Mouse (Mus musculus) brown adipose tissue, adult 24 weeks (tissue): ENCODE data around the gene Stk11. TPM values are rescaled to one million over a fixed set of nuclear protein-coding genes. Genes with fewer than 3 reads are reported as not detected.
A peak's percentile ranks its signal among the peaks of the same experiment; 100 is the strongest.

Source experiments
- H3K27ac ChIP-seq: fragments of 200-500 bp; replicated peaks from 2 replicates; pipeline ENCODE4 v1.5.1; 2012; ENCODE audit warnings: low read depth, mild to moderate bottlenecking, low read length
- H3K4me1 ChIP-seq: fragments of 200-500 bp; 2 replicates; pipeline ENCODE4 v1.6.1; 2012; ENCODE audit warnings: low read length, mixed read lengths; ENCODE audit not compliant: control insufficient read depth, insufficient read depth, insufficient read length
- H3K4me3 ChIP-seq: fragments of 200-500 bp; 2 replicates; pipeline ENCODE4 v1.5.1; 2012; ENCODE audit warnings: low read depth, mild to moderate bottlenecking, low read length, moderate library complexity; ENCODE audit not compliant: insufficient read depth
- polyA plus RNA-seq: library from polyadenylated mRNA; stranded (reverse); fragments of >200 nt; gene quantifications from 2 replicates; pipeline ENCODE4 v1.2.4, GENCODE M21; 2012; ENCODE audit not compliant: missing spikeins, insufficient read depth, insufficient read length

Gene Stk11
- polyA plus RNA-seq, 1 experiment = 121 TPM

DNA sequence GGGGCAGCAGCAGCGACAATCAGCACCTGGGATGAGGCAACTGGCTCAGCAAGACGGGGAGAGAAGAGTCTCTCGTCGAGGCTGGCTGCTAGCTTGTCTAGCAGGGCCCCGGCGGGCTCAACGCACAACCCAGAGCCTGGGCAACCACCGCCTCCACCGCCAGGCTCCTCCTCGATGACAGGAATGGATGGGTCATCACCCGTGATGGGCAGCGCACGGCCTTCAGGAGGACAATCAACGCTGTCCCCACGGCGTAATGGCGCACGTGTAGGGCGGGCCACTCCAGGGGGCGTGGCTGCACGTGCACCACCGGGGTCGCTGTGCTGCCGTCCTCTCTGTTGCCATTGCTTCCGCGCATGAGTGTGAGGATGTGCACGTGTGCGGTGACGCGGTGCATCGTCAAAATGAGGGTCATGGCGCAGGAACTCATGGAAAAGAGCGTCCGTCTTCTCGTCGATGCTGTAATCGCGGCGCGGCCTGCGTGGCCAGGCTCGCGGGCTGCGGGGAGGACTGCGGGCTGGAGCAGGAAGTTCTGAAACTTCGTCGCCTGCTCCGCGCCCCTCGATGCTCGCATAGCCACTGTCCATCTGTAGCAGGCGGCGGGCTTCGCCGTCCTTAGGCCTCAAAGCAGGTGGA lies 15.8 kb downstream of the Stk11 start:
- Histone ChIP-seq H3K27ac (no peak overlapping the region), H3K4me1 (peaks cover 2% of the 10 kb centered on the region; the same call in 1 of the 2 replicates), H3K4me3 (no peak overlapping the region)

GRCm38 (mm10) chr10:80131952-80132350 lies 16.3 kb downstream of the Stk11 start:
- no peak overlapping the region for H3K4me3 ChIP-seq
- H3K27ac ChIP-seq = no peak overlapping the region
- peaks cover 2% of the 10 kb centered on the region; the same call in 1 of the 2 replicates for H3K4me1 ChIP-seq

GRCm38 (mm10) chr10:80133226-80133849 lies 17.7 kb downstream of the Stk11 start:
- Histone ChIP-seq H3K4me1 (peaks cover 2% of the 10 kb centered on the region; the same call in 1 of the 2 replicates), H3K4me3 (no peak overlapping the region), H3K27ac (no peak overlapping the region)

DNA sequence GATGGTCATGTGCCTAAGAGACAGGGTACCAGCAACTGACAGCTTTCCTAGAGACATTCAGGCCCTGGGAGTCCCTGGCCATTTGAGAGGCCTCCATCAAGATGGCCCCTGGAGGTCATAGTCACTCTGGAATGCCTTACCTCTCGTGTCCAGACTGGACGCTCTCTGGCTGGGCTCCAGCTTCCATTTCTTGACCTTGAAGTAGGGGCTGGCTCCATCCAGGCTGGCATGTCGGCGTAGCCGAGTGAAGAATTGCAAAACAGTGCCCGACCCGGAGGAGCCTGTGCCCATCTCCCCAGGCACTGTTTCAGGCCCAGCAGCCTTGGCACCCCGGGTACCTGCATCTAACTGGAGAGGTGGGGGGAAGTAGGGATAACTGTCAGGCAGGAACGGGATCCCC lies 18.8 kb downstream of the Stk11 start:
- Histone ChIP-seq H3K4me1 (peaks cover 2% of the 10 kb centered on the region; the same call in 1 of the 2 replicates), H3K4me3 (no peak overlapping the region), H3K27ac (no peak overlapping the region)

- H3K27ac ChIP-seq = no peak overlapping the region
- H3K4me1 ChIP-seq = peaks cover 2% of the 10 kb centered on the region; the same call in 1 of the 2 replicates
- no peak overlapping the region for H3K4me3 ChIP-seq
These were observed 19.6 kb downstream of the Stk11 start for GRCm38 (mm10) chr10:80135161-80135560.

DNA sequence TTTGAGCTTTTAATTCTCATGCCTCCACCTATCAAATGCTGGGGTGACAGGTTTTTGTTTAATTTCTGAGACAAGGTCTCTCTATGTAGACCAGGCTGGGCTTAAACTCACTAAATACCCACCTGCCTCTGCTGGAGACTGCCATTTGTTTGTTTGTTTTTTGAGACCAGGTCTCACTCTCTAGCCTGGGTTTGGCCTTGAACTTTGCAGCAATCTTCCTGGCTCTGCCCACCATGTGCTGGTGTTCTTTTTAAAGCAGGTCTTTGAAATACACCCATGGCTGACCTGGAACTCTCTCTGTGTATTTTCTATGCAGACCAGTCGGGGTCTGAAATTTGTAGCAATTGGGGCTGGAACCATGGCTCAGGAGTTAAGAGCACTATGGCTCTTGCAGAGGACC lies 20.0 kb downstream of the Stk11 start:
- Histone ChIP-seq H3K4me1 (peaks cover 2% of the 10 kb centered on the region; the same call in 1 of the 2 replicates), H3K4me3 (no peak overlapping the region)

DNA sequence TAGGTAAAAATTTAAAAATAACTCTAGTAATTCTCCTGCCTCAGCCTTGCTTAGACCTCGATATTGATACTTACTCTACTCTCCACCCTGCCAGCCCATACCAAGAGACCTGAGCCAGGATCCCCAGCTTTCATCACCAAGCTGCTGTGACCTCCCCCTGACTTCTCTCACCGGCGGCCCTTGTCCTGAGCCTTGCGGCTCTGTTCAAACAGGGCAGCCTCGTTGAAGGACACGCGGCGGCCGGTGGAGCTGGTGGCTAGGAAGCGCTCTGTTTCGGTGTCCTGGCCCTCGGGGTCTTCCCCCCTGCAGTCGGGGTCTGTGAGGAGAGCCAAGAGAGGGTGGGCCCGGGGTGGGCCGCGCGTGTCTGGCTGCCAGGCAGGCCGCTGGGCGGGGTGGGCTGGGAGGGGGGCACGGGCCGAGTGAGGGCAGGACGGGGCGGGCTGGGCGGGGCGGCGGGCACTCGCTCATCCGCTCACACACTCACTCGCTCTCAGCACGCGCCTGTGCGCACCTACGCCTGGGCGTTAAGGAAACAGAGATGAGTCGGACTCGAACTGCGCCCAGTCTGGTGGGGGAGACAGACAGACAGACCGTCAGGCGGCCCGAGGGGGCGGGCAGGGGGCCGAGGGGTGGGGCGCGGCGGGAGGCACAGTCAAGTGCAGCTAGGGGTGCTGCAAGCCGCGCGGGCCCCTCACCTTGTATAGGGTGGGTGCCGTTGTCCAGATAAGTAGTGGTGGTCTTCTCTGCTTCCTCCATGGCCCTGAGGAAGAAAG lies 20.8 kb downstream of the Stk11 start:
- Histone ChIP-seq H3K27ac (no peak overlapping the region), H3K4me1 (peaks cover 2% of the 10 kb centered on the region; the same call in 1 of the 2 replicates), H3K4me3 (no peak overlapping the region)

More for the DNA sequence above, 20.0 kb downstream of the Stk11 start:
- no peak overlapping the region for H3K27ac ChIP-seq

DNA sequence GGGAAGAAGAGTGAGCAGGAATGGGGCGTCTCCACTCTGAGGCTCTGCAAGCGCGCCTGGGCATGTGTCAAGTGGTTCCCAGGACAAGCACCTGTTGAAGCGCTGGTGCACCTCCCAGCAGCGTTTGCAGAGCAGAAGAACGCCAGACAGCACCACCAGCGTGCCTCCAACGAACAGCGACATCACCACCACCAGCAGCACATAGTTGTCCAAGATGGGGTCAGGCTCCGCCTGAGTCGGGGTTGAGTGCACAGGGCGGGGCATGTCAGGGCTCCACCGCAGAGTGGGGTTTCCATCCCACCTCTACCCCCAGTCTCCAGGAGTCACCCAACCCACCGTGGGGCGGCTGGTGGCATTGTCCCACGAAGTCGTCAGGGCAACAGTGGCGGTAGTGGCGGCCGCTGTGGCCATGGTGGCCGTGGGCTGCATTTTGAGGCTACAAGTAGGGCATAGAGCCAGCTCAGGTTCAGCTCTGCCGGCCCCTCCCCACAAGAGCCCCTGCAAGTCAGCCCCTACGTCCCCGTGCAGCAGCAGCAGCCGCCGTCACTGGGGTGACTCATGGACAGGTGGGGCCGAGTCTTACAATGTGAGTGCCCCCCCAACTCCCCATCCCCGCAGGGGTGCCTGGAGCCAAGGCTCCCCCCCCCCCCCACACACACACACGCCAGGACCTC lies 21.5 kb downstream of the Stk11 start:
- H3K4me1 ChIP-seq = peaks cover 2% of the 10 kb centered on the region; the same call in 1 of the 2 replicates
- no peak overlapping the region for H3K27ac ChIP-seq
- no peak overlapping the region for H3K4me3 ChIP-seq

GRCm38 (mm10) chr10:80137626-80138552 lies 22.3 kb downstream of the Stk11 start:
- Histone ChIP-seq H3K27ac (no peak overlapping the region), H3K4me3 (no peak overlapping the region; the same call in 1 of the 2 replicates)

DNA sequence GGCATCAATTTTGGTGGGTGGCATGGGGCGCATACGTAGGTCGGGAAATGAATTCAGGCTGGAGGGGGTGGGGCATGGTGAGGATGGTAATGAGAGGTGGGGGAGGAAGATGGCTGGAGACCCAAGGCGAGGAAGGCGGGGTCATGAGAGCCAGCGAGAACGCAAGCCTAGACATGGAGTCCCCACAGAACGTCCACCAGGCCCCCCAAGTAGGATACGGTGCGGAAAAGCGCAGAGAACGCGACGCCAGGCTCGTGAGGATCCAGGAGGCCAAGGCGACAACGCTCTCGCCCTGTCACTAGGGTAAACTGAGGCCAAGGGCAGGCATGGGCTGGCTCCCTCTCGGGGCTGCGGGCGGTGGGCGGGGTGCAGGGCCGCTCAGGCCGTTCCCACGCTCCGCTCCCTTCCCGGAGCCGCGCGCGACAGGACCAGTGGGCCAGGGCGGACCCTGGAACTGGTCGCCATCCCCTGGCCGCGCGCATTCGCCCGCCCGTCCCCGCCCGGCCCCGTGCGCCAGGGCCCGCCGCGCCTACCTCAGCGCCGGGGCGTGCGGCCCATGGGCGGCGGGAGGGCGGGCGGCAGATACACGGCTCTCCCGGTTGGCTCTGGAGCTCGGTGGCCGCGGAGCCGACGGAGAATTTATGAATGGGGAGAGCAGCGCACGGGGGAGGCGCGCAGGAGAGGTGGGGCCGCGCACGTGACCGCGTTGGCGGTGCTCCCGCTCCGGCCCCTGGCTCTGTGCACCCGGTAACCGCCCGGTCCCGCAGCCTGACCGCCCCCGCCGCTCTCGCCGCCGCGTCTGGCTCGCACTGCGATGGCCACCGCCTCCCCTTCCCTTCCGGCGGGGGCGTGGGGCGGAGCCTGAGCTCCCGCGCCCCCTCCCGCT lies 23.2 kb downstream of the Stk11 start, which contains the start of gene Atp5d:
Atp5d (plus strand) TSS at position 80 of the 886 bp plus-strand sequence.
- Histone ChIP-seq H3K27ac (no peak within 1 kb of the TSS), H3K4me3 (peak within 1 kb of the TSS; percentile 56), H3K4me1 (peaks cover 2% of the 10 kb centered on the region; the same call in 1 of the 2 replicates)

More at GRCm38 (mm10) chr10:80137626-80138552, 22.3 kb downstream of the Stk11 start:
- peaks cover 2% of the 10 kb centered on the region; the same call in 1 of the 2 replicates for H3K4me1 ChIP-seq

DNA sequence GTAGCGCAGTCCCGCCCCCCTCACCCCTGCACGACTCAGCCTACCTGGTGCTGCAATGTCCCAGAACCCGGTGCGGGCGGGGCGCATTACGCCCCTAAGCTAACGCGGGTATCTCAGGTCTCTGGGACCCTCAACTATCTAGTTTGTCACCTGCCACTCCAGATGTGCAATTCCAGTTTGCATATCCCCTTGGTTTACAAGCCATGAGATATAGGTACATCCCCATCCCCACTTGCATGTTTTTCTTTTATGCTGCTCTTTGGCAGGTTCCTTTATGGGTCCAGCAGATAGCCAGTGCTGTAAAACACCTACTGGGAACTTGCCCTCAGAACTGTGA lies 23.8 kb downstream of the Stk11 start:
- Histone ChIP-seq H3K4me1 (no peaks in the 10 kb centered on the region; the same call in 1 of the 2 replicates), H3K27ac (no peak overlapping the region), H3K4me3 (peak overlapping the region; percentile 56)

- H3K4me1 ChIP-seq = no peaks in the 10 kb centered on the region; the same call in 1 of the 2 replicates
- H3K27ac ChIP-seq = no peak overlapping the region
- 0 out of 2 replicates have a peak overlapping the region, but pooled peaks have one; percentile 56 for H3K4me3 ChIP-seq
These were observed 24.5 kb downstream of the Stk11 start for GRCm38 (mm10) chr10:80139975-80140665.

DNA sequence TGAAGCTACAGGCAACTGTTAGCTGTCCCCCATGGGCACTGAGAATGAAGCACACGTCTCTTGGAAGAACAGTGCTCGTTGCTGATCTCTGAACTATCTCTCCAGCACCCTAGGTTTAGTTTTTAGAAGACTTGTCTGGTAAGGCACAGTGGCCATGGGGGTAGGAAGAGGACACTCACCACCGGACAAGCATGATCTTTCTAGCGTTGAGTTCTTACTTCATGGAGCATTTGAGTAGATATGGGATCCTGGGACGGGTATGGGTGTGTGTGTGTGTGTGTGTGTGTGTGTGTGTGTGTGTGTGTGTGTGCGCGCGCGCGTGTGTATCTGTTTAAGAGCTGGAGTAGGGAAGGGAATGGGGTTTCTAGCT lies 25.0 kb downstream of the Stk11 start, which contains the start of gene Cbarp:
Cbarp (minus strand) TSS at position 170 of the 370 bp plus-strand sequence.
- Histone ChIP-seq H3K4me3 (peak within 1 kb of the TSS; percentile 56), H3K4me1 (no peaks in the 10 kb centered on the region; the same call in 1 of the 2 replicates)

More for the DNA sequence above, 25.0 kb downstream of the Stk11 start, which contains the start of gene Cbarp:
- H3K27ac ChIP-seq = peak within 1 kb of the TSS; percentile 66
